10 mouse cellular contexts compared by ENCODE assay signal in genomic region chr1:57612931-57613804, GRCm38 (mm10).
A peak's percentile ranks its signal among the peaks of the same experiment; 100 is the strongest.
DNase-seq lines count a peak whose midpoint lies in the region; ATAC-seq lines count a peak whose summit lies in the region.
"Had no signal": no experiment of that assay in that cellular context is flagged by ENCODE, and none has a peak within 500 bp of the region (broad histone marks: within the 10 kb centered on the region; RNA-seq: fewer than 3 reads in every experiment).

No protein-coding gene starts in this region.

- H3K4me3 ChIP-seq in heart, embryonic 11.5 days (ENCODE audit: low read depth, low read length) = peak overlapping the region; percentile 20
- H3K4me3 ChIP-seq in forebrain, embryonic 12.5 days (replicated peaks) = no peak overlapping the region
- peak overlapping the region; percentile 20 for H3K4me3 ChIP-seq in kidney, embryonic 15.5 days (replicated peaks)
- H3K4me3 ChIP-seq in neural tube, embryonic 13.5 days = peak overlapping the region; percentile 9; the same call in 1 of the 2 replicates

- no peaks in the 10 kb centered on the region; the same call in 1 of the 2 replicates for H3K4me1 ChIP-seq in heart, embryonic 11.5 days (ENCODE audit: control insufficient read depth, insufficient read depth, low read length)
- H3K4me1 ChIP-seq in forebrain, embryonic 12.5 days = peaks cover 32% of the 10 kb centered on the region
- H3K4me1 ChIP-seq in kidney, embryonic 15.5 days = peaks cover 12% of the 10 kb centered on the region
- peaks cover 23% of the 10 kb centered on the region for H3K4me1 ChIP-seq in neural tube, embryonic 13.5 days (replicated peaks)

- no peaks in the 10 kb centered on the region for H3K27me3 ChIP-seq in heart, embryonic 11.5 days (ENCODE audit: control insufficient read depth, insufficient read depth, low read length)
- peaks cover 43% of the 10 kb centered on the region for H3K27me3 ChIP-seq in forebrain, embryonic 12.5 days
- no peaks in the 10 kb centered on the region for H3K27me3 ChIP-seq in kidney, embryonic 15.5 days
- no peaks in the 10 kb centered on the region for H3K27me3 ChIP-seq in neural tube, embryonic 13.5 days

- DNase-seq in heart, adult 9 months (ENCODE audit: low spot score in 2 of 2) = no peak
- no peak for DNase-seq in gastrocnemius, postnatal 14 days
- DNase-seq in adrenal gland, postnatal 4 days (ENCODE audit: low spot score in 2 of 2) = no peak
- DNase-seq: cerebellum, adult 11-12 months had no signal

- no peaks in the 10 kb centered on the region for H3K9me3 ChIP-seq in heart, embryonic 11.5 days (replicated peaks; ENCODE audit: control insufficient read depth, low read length)
- H3K9me3 ChIP-seq in forebrain, embryonic 12.5 days = no peaks in the 10 kb centered on the region
- no peaks in the 10 kb centered on the region for H3K9me3 ChIP-seq in kidney, embryonic 15.5 days (replicated peaks)
- H3K9me3 ChIP-seq in neural tube, embryonic 13.5 days = no peaks in the 10 kb centered on the region

- H3K4me2 ChIP-seq in heart, embryonic 11.5 days = peak overlapping the region; percentile 60
- peak overlapping the region; percentile 30 for H3K4me2 ChIP-seq in forebrain, embryonic 12.5 days
- peak overlapping the region; percentile 58 for H3K4me2 ChIP-seq in kidney, embryonic 15.5 days
- H3K4me2 ChIP-seq in neural tube, embryonic 13.5 days = peak overlapping the region; percentile 50

- intact Hi-C loops in gastrocnemius, postnatal 14 days (cut with DNase I; ENCODE audit: low total_unique reads) = no loop called here

- H3K36me3 ChIP-seq in heart, embryonic 11.5 days (ENCODE audit: control insufficient read depth, insufficient read depth, low read length) = no peaks in the 10 kb centered on the region
- H3K36me3 ChIP-seq in forebrain, embryonic 12.5 days (replicated peaks) = no peaks in the 10 kb centered on the region
- no peaks in the 10 kb centered on the region for H3K36me3 ChIP-seq in kidney, embryonic 15.5 days
- H3K36me3 ChIP-seq in neural tube, embryonic 13.5 days = no peaks in the 10 kb centered on the region

- H3K9ac ChIP-seq in heart, embryonic 11.5 days (ENCODE audit: low read depth, low read length) = peak overlapping the region; percentile 29; the same call in 1 of the 2 replicates
- no peak overlapping the region for H3K9ac ChIP-seq in forebrain, embryonic 12.5 days
- H3K9ac ChIP-seq in kidney, embryonic 15.5 days = no peak overlapping the region
- H3K9ac ChIP-seq in neural tube, embryonic 13.5 days = peak overlapping the region; percentile 52
- H3K9ac ChIP-seq: liver, embryonic 14.5 days had no signal

- 17% methylated on average over 17 of the region's 17 CpGs for WGBS in heart, embryonic 11.5 days (ENCODE audit: insufficient replicate concordance)
- WGBS in forebrain, embryonic 12.5 days = 21% methylated on average over 17 of the region's 17 CpGs
- WGBS in kidney, embryonic 15.5 days = 15% methylated on average over 17 of the region's 17 CpGs
- WGBS in neural tube, embryonic 13.5 days = 25% methylated on average over 17 of the region's 17 CpGs

- no peak overlapping the region for H3K27ac ChIP-seq in heart, embryonic 11.5 days (ENCODE audit: low read depth, low read length)
- H3K27ac ChIP-seq in forebrain, embryonic 12.5 days = peak overlapping the region; percentile 59; the same call in 1 of the 2 replicates
- peak overlapping the region; percentile 64 for H3K27ac ChIP-seq in kidney, embryonic 15.5 days
- peak overlapping the region; percentile 69 for H3K27ac ChIP-seq in neural tube, embryonic 13.5 days (replicated peaks)
- H3K27ac ChIP-seq: liver, embryonic 14.5 days had no signal

- no peak for ATAC-seq in heart, embryonic 11.5 days (replicated peaks; ENCODE audit: insufficient number of reproducible peaks, low FRiP score, low TSS enrichment)
- ATAC-seq in forebrain, embryonic 12.5 days (ENCODE audit: low FRiP score) = peak; percentile 42; the same call in 1 of the 2 replicates
- ATAC-seq in kidney, embryonic 15.5 days (replicated peaks; ENCODE audit: low FRiP score) = peak; percentile 86
- ATAC-seq in neural tube, embryonic 13.5 days (ENCODE audit: low read depth) = peak; percentile 75
- no peak for ATAC-seq in cerebellum, adult (ENCODE audit: insufficient number of reproducible peaks, low FRiP score, low TSS enrichment)

Comparison
In these comparisons a context has a peak if more than half of its experiments do, and no peak if none do; other contexts are left out.
1. ATAC-seq: peak in forebrain, embryonic 12.5 days (single experiment), kidney, embryonic 15.5 days (single experiment) and neural tube, embryonic 13.5 days (single experiment); none in heart, embryonic 11.5 days (single experiment) and cerebellum, adult (single experiment).
2. H3K9ac ChIP-seq: peak in heart, embryonic 11.5 days (single experiment) and neural tube, embryonic 13.5 days (single experiment); none in forebrain, embryonic 12.5 days (single experiment) and kidney, embryonic 15.5 days (single experiment).
3. Peak in every context shown above with its lines, with median percentiles within 50 percentile points of each other: H3K4me2 ChIP-seq.